Mouse (Mus musculus) hindbrain, embryonic 13.5 days (tissue): ENCODE results near the gene Dpm3. TPM values are rescaled to one million over a fixed set of nuclear protein-coding genes. Genes with fewer than 3 reads are reported as not detected.

Source experiments
- ATAC-seq: fragments of 200-750 bp; cut with Nextera tagmentation; 2 replicates; pipeline ENCODE4 v1.8.0; 2017; ENCODE audit warnings: moderate TSS enrichment; ENCODE audit not compliant: low FRiP score
- H3K27ac ChIP-seq: fragments of 300-500 bp; sonication (generic); 2 replicates; pipeline ENCODE4 v1.5.1; 2015; ENCODE audit warnings: inconsistent platforms, mild to moderate bottlenecking, moderate library complexity
- H3K27me3 ChIP-seq: fragments of 300-500 bp; sonication (generic); 2 replicates; pipeline ENCODE4 v1.6.1; 2015; ENCODE audit warnings: mild to moderate bottlenecking, inconsistent platforms
- H3K36me3 ChIP-seq: fragments of 300-500 bp; sonication (generic); 2 replicates; pipeline ENCODE4 v1.6.1; 2015; ENCODE audit warnings: mild to moderate bottlenecking, inconsistent platforms
- H3K4me1 ChIP-seq: fragments of 300-500 bp; sonication (generic); replicated peaks from 2 replicates; pipeline ENCODE4 v1.6.1; 2015; ENCODE audit warnings: inconsistent platforms
- H3K4me2 ChIP-seq: fragments of 300-500 bp; sonication (generic); 2 replicates; pipeline ENCODE4 v1.6.1; 2015; ENCODE audit warnings: inconsistent platforms, mild to moderate bottlenecking, moderate library complexity
- H3K4me3 ChIP-seq: fragments of 300-500 bp; sonication (generic); 2 replicates; pipeline ENCODE4 v1.5.1; 2015; ENCODE audit warnings: mild to moderate bottlenecking, inconsistent platforms
- H3K9ac ChIP-seq: fragments of 300-500 bp; sonication (generic); 2 replicates; pipeline ENCODE4 v1.6.1; 2015; ENCODE audit warnings: mild to moderate bottlenecking, inconsistent platforms
- H3K9me3 ChIP-seq: fragments of 300-500 bp; sonication (generic); 2 replicates; pipeline ENCODE4 v1.6.1; 2016; ENCODE audit warnings: inconsistent platforms
- WGBS: fragments of 180-500 bp; shearing (Covaris S2); methylation state at CpG from one replicate; pipeline ENCODE4 v1.1.7; 2015; 5-methylcytosine and 5-hydroxymethylcytosine counted together
- polyA plus RNA-seq: library from polyadenylated mRNA; unstranded; fragments of >200 nt; fragmentation: Nextera tagmentation; extraction: Ambion mirVana; gene quantifications from 2 replicates; pipeline ENCODE4 v1.2.1, GENCODE M21; 2015

Dpm3 gene
- polyA plus RNA-seq, 1 experiment from 2014 or later: 76.2 TPM

GRCm38 (mm10) chr3:89288503-89288928 is 29.4 kb downstream of the Dpm3 start:
- H3K4me3 ChIP-seq: no peak overlapping the region
- WGBS: 57% methylated on average over 7 of the region's 7 CpGs
- no peaks in the 10 kb centered on the region for H3K9me3 ChIP-seq
- H3K4me2 ChIP-seq: no peak overlapping the region
- H3K4me1 ChIP-seq: peaks cover 9% of the 10 kb centered on the region; the same call in 1 of the 2 replicates
- H3K36me3 ChIP-seq: no peaks in the 10 kb centered on the region
- 0 out of 2 replicates have a peak, but pooled peaks cover 3% of the 10 kb centered on the region for H3K27me3 ChIP-seq
- H3K9ac ChIP-seq: no peak overlapping the region
- H3K27ac ChIP-seq: no peak overlapping the region
- no peak for ATAC-seq

DNA sequence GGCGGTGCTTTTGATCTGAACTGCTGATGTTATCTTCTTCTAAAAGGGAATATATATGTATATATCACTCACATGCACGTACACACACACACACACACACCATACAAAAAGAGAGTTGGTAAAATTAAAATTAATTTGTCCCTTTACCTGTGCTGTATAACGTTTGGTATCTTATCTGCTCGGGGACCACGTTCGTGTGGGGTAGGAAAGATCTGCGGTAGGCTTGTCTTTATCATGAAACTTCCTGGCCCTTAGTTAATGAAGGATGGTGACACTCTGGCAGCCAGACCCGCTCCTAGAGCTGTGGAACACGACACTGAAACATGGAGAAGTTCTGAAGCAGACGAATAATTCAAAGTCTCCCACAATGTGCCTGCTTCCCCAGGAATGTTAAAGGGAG is 32.7 kb downstream of the Dpm3 start:
- Histone ChIP-seq H3K9ac (no peak overlapping the region), H3K36me3 (no peaks in the 10 kb centered on the region), H3K4me3 (no peak overlapping the region), H3K27ac (no peak overlapping the region), H3K4me2 (no peak overlapping the region), H3K4me1 (no peaks in the 10 kb centered on the region), H3K9me3 (no peaks in the 10 kb centered on the region), H3K27me3 (no peaks in the 10 kb centered on the region)
- no peak for ATAC-seq
- WGBS: 84% methylated on average over 10 of the region's 10 CpGs

DNA sequence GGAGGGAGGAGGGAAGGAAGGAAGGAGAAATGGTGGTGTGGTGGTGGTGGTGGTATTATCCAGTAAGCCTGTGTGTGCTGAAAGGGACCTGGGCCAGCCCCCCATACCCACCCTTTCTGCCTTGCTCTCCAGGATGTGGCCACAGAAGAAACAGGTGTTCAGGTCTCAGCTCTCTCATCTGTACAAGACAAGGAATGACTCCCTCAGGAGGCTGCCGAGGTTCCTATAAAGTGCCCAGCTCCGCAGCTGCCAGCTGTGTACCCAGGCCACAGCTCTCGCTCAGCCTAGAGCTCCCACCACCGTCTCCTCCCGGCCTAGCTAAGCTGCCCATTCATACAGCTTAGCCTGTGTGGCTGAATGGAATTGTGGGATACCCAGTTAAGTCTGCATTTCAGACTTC is 33.1 kb downstream of the Dpm3 start:
- 79% methylated on average over 5 of the region's 5 CpGs for WGBS
- Histone ChIP-seq H3K4me1 (no peaks in the 10 kb centered on the region), H3K27me3 (no peaks in the 10 kb centered on the region), H3K36me3 (no peaks in the 10 kb centered on the region), H3K4me2 (no peak overlapping the region), H3K27ac (no peak overlapping the region), H3K9ac (no peak overlapping the region), H3K9me3 (no peaks in the 10 kb centered on the region), H3K4me3 (no peak overlapping the region)
- no peak for ATAC-seq

GRCm38 (mm10) chr3:89293247-89293918 is 34.2 kb downstream of the Dpm3 start:
- no peak overlapping the region for H3K27ac ChIP-seq
- H3K36me3 ChIP-seq: no peaks in the 10 kb centered on the region
- 92% methylated on average over 11 of the region's 11 CpGs for whole genome bisulfite sequencing
- H3K9ac ChIP-seq: no peak overlapping the region
- no peak for ATAC-seq
- H3K27me3 ChIP-seq: 0 out of 2 replicates have a peak, but pooled peaks cover under 1% of the 10 kb centered on the region
- H3K4me2 ChIP-seq: no peak overlapping the region
- no peaks in the 10 kb centered on the region for H3K9me3 ChIP-seq
- no peak overlapping the region for H3K4me3 ChIP-seq
- no peaks in the 10 kb centered on the region for H3K4me1 ChIP-seq

DNA sequence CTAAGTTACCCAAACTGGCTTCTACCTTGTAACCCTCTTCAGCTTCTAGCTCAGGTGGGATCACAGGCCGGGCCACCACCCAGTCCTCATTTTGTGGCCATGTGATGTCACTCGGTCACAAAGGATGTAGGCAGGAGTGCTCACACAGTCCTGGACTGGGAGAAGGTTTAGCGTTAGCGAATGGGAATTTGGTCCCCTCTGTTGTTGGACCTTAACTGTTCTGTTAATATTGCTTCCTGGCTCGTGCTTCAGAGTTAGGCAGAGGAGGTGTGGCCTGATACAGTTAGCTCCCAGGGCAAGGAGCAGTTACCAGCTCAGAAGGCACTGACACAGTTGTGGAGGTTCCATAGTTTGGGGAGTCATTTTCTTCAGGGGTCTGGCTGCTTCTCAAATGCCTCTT is 35.0 kb downstream of the Dpm3 start:
- Histone ChIP-seq H3K27me3 (peaks cover 7% of the 10 kb centered on the region; the same call in 1 of the 2 replicates), H3K4me3 (no peak overlapping the region), H3K4me2 (no peak overlapping the region), H3K9ac (no peak overlapping the region), H3K27ac (no peak overlapping the region), H3K4me1 (no peaks in the 10 kb centered on the region), H3K9me3 (no peaks in the 10 kb centered on the region), H3K36me3 (no peaks in the 10 kb centered on the region)
- 80% methylated on average over 5 of the region's 5 CpGs for WGBS
- ATAC-seq: no peak

DNA sequence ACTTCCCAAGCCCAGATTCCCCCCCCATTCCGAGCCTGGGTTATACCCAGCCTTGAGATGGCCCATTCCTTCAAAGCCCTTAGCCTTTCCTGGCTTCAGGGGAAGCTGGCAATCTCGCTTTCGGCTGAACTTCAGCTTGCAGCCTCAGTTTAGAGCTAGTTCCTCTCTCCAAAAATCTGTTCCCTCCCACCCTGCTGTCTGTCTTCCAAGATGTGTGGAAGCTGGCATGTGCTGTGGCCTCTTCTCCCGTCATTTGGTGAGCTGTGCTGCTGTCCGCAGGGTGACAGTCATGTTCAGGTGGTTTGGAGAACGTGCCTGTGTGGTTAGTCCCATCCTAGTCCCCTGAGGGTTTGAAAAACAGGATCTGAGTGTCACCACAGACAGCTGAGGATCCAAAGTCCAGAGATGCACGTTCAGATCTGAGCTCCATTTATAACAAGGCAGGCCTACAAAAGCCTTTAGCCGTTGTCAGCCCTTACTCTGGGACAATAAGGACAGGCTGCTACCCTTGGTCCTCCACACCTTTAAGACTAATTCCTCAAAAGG is 36.6 kb downstream of the Dpm3 start:
- Histone ChIP-seq H3K4me1 (peaks cover 9% of the 10 kb centered on the region), H3K9me3 (no peaks in the 10 kb centered on the region), H3K27ac (no peak overlapping the region), H3K27me3 (peaks cover 15% of the 10 kb centered on the region), H3K4me3 (no peak overlapping the region), H3K36me3 (no peaks in the 10 kb centered on the region), H3K9ac (no peak overlapping the region), H3K4me2 (no peak overlapping the region)
- ATAC-seq: no peak
- WGBS: 84% methylated on average over 8 of the region's 8 CpGs

DNA sequence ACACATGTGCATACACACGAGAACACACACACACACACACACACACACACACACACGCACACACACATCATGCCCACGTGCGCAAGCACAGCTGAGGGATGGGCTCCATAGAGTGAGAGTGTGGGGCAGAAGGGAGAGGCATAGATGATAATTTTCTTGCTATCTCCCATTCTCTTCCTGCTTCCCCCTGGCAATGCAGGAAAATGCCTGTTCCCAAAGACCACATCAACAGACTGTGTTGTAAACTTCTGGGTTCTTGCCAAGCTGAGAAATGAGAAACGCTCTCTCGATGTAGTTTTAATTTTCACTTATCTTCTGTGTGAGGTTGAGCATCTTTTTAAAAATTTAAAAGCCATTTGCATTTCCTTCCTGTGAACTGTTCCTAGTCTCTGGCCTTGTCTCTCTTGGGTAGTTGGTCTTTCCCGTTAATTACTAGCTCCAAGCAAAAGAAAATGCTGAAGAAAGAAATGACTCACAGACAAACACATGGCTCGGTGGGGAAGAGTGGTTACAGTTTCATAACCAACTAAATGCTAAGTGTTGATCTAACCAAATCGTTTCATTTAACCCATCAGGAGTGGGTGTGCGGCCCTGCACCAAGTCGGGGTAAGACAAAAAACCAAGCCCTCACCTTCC is 37.7 kb downstream of the Dpm3 start:
- Histone ChIP-seq H3K9ac (no peak overlapping the region), H3K4me2 (no peak overlapping the region), H3K27ac (no peak overlapping the region), H3K9me3 (no peaks in the 10 kb centered on the region), H3K4me1 (peaks cover 9% of the 10 kb centered on the region), H3K27me3 (peaks cover 15% of the 10 kb centered on the region), H3K36me3 (no peaks in the 10 kb centered on the region), H3K4me3 (no peak overlapping the region)
- WGBS: 84% methylated on average over 11 of the region's 11 CpGs
- ATAC-seq: no peak

DNA sequence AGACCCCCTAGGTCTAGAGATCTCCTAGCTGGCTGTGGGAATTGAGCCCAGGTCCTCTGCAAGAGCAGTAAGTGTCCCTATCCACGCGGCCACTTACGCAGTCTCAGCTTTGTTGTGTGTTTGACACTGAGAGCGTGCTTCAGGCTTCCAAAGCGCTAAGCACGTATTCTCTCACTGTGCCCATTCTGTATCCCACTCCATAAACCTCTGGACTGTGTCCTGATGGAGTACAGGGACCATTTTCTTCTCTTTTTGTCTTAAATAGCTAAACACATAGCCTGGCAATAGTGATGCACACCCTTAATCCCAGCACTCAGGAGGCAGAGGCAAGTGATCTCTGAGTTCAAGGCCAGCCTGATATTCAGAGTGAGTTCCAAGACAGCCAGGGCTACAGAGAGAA is 39.8 kb downstream of the Dpm3 start:
- no peaks in the 10 kb centered on the region for H3K9me3 ChIP-seq

DNA sequence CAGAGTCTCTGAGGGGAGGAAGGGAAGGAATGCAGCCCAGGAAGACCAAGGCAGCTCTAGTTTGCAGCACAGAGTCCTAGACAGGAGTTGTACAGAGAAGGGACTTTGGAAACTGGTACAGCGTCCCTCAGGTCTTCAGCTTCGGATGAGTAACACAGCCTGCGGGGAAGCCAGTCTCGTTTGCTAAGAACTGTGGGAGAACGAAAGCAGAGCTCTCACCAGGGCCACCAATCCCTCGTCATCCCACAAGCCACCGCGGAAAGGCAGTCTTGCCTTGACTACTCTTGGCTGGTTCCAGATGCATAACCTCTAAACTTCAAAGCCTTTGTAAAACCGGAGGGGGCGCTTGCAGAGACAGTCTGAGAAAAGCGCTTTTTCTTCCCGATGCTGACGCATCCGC is 40.3 kb downstream of the Dpm3 start:
- WGBS: 8% methylated on average over 14 of the region's 14 CpGs
- Histone ChIP-seq H3K4me1 (peaks cover 9% of the 10 kb centered on the region), H3K9ac (peak overlapping the region; percentile 55; the same call in 1 of the 2 replicates), H3K9me3 (no peaks in the 10 kb centered on the region), H3K27ac (no peak overlapping the region), H3K27me3 (peaks cover 24% of the 10 kb centered on the region), H3K4me2 (peak overlapping the region; percentile 45), H3K4me3 (peak overlapping the region; percentile 15), H3K36me3 (no peaks in the 10 kb centered on the region)
- no peak for ATAC-seq

More for the DNA sequence above, 39.8 kb downstream of the Dpm3 start:
- Histone ChIP-seq H3K36me3 (no peaks in the 10 kb centered on the region), H3K27ac (no peak overlapping the region), H3K4me3 (no peak overlapping the region), H3K27me3 (peaks cover 24% of the 10 kb centered on the region), H3K4me2 (no peak overlapping the region), H3K9ac (no peak overlapping the region), H3K4me1 (peaks cover 9% of the 10 kb centered on the region)
- WGBS: 80% methylated on average over 6 of the region's 6 CpGs
- no peak for ATAC-seq

GRCm38 (mm10) chr3:89300071-89300470 is 40.9 kb downstream of the Dpm3 start:
- Histone ChIP-seq H3K4me1 (peaks cover 9% of the 10 kb centered on the region), H3K27me3 (peaks cover 24% of the 10 kb centered on the region), H3K9ac (no peak overlapping the region), H3K4me2 (peak overlapping the region; percentile 45), H3K36me3 (no peaks in the 10 kb centered on the region), H3K9me3 (no peaks in the 10 kb centered on the region), H3K27ac (no peak overlapping the region), H3K4me3 (peak overlapping the region; percentile 15; the same call in 1 of the 2 replicates)
- no peak for ATAC-seq
- 71% methylated on average over 1 of the region's 1 CpGs for WGBS

DNA sequence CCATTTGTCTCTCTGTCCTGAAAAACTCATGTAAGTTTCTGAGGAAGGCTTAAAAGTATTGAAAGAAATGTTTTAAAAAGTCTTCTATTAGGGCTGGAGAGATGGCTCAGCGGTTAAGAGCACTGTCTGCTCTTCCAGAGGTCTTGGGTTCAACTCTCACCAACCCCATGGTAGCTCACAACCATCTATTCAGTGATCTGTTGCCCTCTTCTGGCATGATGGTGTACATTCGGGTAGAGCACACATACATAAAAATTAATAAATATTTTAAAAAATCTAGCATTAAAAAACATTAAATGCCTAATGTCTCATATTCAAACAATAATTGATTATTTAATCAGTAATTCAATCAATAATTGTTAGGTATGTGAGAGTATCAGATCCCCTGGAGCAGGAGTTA is 41.4 kb downstream of the Dpm3 start:
- H3K4me3 ChIP-seq: no peak overlapping the region
- no peak overlapping the region for H3K4me2 ChIP-seq
- H3K36me3 ChIP-seq: no peaks in the 10 kb centered on the region
- H3K27ac ChIP-seq: no peak overlapping the region
- 76% methylated on average over 2 of the region's 2 CpGs for whole genome bisulfite sequencing
- peaks cover 12% of the 10 kb centered on the region for H3K4me1 ChIP-seq
- peaks cover 24% of the 10 kb centered on the region for H3K27me3 ChIP-seq
- ATAC-seq: no peak
- H3K9me3 ChIP-seq: no peaks in the 10 kb centered on the region
- no peak overlapping the region for H3K9ac ChIP-seq

DNA sequence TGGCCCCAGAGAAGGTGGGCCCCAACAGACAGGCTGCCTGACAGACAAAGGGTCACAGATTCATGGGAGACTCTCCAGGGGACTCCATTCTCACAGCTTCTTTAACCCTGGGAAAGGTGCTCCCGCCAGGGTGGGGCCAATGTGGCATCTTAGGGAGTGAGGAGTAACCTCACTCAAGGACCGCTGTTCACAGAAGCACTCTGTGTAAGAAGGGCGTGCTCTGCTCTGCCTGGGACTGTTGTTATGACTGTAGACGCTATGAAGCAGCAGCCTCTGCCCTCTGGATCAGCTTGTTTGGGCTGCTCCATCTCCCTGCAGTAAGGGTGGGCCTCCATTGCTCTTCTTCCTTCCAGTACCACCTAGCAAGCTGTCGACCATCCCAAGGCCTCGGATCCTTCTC is 45.3 kb downstream of the Dpm3 start:
- WGBS: 63% methylated on average over 6 of the region's 6 CpGs
- H3K27ac ChIP-seq: no peak overlapping the region
- H3K9me3 ChIP-seq: no peaks in the 10 kb centered on the region
- H3K4me2 ChIP-seq: no peak overlapping the region
- H3K27me3 ChIP-seq: peaks cover 16% of the 10 kb centered on the region
- ATAC-seq: no peak
- H3K4me3 ChIP-seq: no peak overlapping the region
- peaks cover 10% of the 10 kb centered on the region for H3K4me1 ChIP-seq
- no peak overlapping the region for H3K9ac ChIP-seq
- H3K36me3 ChIP-seq: no peaks in the 10 kb centered on the region
